Mouse (Mus musculus): Measurements from ENCODE around the gene Ywhae.

The Ywhae gene

GRCm38 (mm10) chr11:75794602-75795320, 62.1 kb downstream of the Ywhae start:
- no peak for DNase-seq (ENCODE audit: low read depth, low spot score)

GRCm38 (mm10) chr11:75795321-75795636, 62.6 kb downstream of the Ywhae start:
- DNase-seq (ENCODE audit: low read depth, low spot score) = no peak

GRCm38 (mm10) chr11:75796029-75796445, 63.4 kb downstream of the Ywhae start, which contains the start of gene Doc2b:
TSS of gene Doc2b (minus strand) at chr11:75796049.
- no peak for DNase-seq (ENCODE audit: low read depth, low spot score)

- DNase-seq (ENCODE audit: low read depth, low spot score) = no peak
Observed at GRCm38 (mm10) chr11:75796536-75797246, 64.0 kb downstream of the Ywhae start.

- DNase-seq (ENCODE audit: low read depth, low spot score) = no peak
Observed at GRCm38 (mm10) chr11:75801369-75801768, 68.7 kb downstream of the Ywhae start.

GRCm38 (mm10) chr11:75801771-75802550, 69.3 kb downstream of the Ywhae start:
- DNase-seq (ENCODE audit: low read depth, low spot score) = no peak

- DNase-seq (ENCODE audit: low read depth, low spot score) = no peak
Observed at GRCm38 (mm10) chr11:75807486-75807885, 74.8 kb downstream of the Ywhae start.

GRCm38 (mm10) chr11:75810526-75810925, 77.9 kb downstream of the Ywhae start:
- DNase-seq (ENCODE audit: low read depth, low spot score) = no peak

- DNase-seq (ENCODE audit: low read depth, low spot score) = no peak
Observed at GRCm38 (mm10) chr11:75811900-75812299, 79.2 kb downstream of the Ywhae start.

- DNase-seq (ENCODE audit: low read depth, low spot score) = no peak
Observed at GRCm38 (mm10) chr11:75813085-75813484, 80.4 kb downstream of the Ywhae start.
